Mouse (Mus musculus) lung, postnatal 0 days (tissue): Measurements from ENCODE around the gene Sorbs1. TPM values are rescaled to one million over a fixed set of nuclear protein-coding genes. Genes with fewer than 3 reads are reported as not detected.
A peak's percentile ranks its signal among the peaks of the same experiment; 100 is the strongest.

Experiments
- ATAC-seq: fragments of 200-750 bp; cut with Nextera tagmentation; 2 replicates; pipeline ENCODE4 v1.8.0; 2017; ENCODE audit warnings: moderate library complexity
- DNase-seq: peaks from one replicate; pipeline ENCODE4 v3.0.0-alpha.2; 2016; ENCODE audit warnings: low spot score
- H3K27ac ChIP-seq: fragments of 300-500 bp; sonication (generic); 2 replicates; pipeline ENCODE4 v1.5.1; 2014; ENCODE audit warnings: antibody characterized with exemption, mild to moderate bottlenecking, low read length, mixed read lengths
- H3K27me3 ChIP-seq: fragments of 300-500 bp; sonication (generic); replicated peaks from 2 replicates; pipeline ENCODE4 v1.6.1; 2014; ENCODE audit warnings: low read length, mixed read lengths; ENCODE audit not compliant: insufficient read depth
- H3K36me3 ChIP-seq: fragments of 300-500 bp; sonication (generic); 2 replicates; pipeline ENCODE4 v1.6.1; 2014; ENCODE audit warnings: low read length, mixed read lengths; ENCODE audit not compliant: insufficient read depth
- H3K4me1 ChIP-seq: fragments of 300-500 bp; sonication (generic); 2 replicates; pipeline ENCODE4 v1.6.1; 2014; ENCODE audit warnings: antibody characterized with exemption, low read depth, low read length, mixed read lengths; ENCODE audit not compliant: insufficient read depth
- H3K4me2 ChIP-seq: fragments of 300-500 bp; sonication (generic); replicated peaks from 2 replicates; pipeline ENCODE4 v1.6.1; 2014; ENCODE audit warnings: low read depth, mild to moderate bottlenecking, low read length, moderate library complexity, mixed read lengths
- H3K4me3 ChIP-seq: fragments of 300-500 bp; sonication (generic); 2 replicates; pipeline ENCODE4 v1.5.1; 2014; ENCODE audit warnings: low read depth, low read length
- H3K9ac ChIP-seq: fragments of 300-500 bp; sonication (generic); replicated peaks from 2 replicates; pipeline ENCODE4 v1.6.1; 2014; ENCODE audit warnings: low read depth, mild to moderate bottlenecking
- H3K9me3 ChIP-seq: fragments of 300-500 bp; sonication (generic); 2 replicates; pipeline ENCODE4 v1.6.1; 2016; ENCODE audit warnings: low read length, mixed read lengths
- CTCF ChIP-seq: IDR thresholded peaks from 2 replicates; pipeline ENCODE4 v1.5.1; 2016; ENCODE audit warnings: antibody characterized with exemption, mild to moderate bottlenecking
- EP300 ChIP-seq: IDR thresholded peaks from 2 replicates; pipeline ENCODE4 v1.6.1; 2016; ENCODE audit warnings: antibody characterized with exemption, mild to moderate bottlenecking, control low read depth
- WGBS: fragments of 180-500 bp; shearing (Covaris S2); extraction: QIAGEN DNeasy Blood & Tissue Kit; methylation state at CpG from one replicate; pipeline ENCODE4 v1.1.7; 2014; 5-methylcytosine and 5-hydroxymethylcytosine counted together
- polyA plus RNA-seq: library from polyadenylated mRNA; unstranded; fragments of >200 nt; fragmentation: Nextera tagmentation; extraction: Ambion mirVana; gene quantifications from 2 replicates; pipeline ENCODE4 v1.2.1, GENCODE M21; 2015

The Sorbs1 gene
- polyA plus RNA-seq, 1 experiment from 2014 or later: 36.4 TPM

- H3K36me3 ChIP-seq: no peaks in the 10 kb centered on the region
- peaks cover 4% of the 10 kb centered on the region; the same call in 1 of the 2 replicates for H3K4me1 ChIP-seq
- H3K9ac ChIP-seq: no peak overlapping the region
- ATAC-seq: no peak
- no peak for DNase-seq
- no peak overlapping the region for H3K4me2 ChIP-seq
- H3K4me3 ChIP-seq: no peak overlapping the region
- no peaks in the 10 kb centered on the region for H3K27me3 ChIP-seq
- no peak for TF ChIP-seq EP300
- TF ChIP-seq CTCF: no peak
- WGBS: 65% methylated on average over 9 of the region's 9 CpGs
- no peak overlapping the region for H3K27ac ChIP-seq
- no peaks in the 10 kb centered on the region for H3K9me3 ChIP-seq
Measured at GRCm38 (mm10) chr19:40410109-40410508, 103.5 kb downstream of the Sorbs1 start.

GRCm38 (mm10) chr19:40409500-40410035, 104.0 kb downstream of the Sorbs1 start:
- Histone ChIP-seq H3K9ac (no peak overlapping the region), H3K27ac (no peak overlapping the region), H3K9me3 (no peaks in the 10 kb centered on the region), H3K4me3 (no peak overlapping the region), H3K4me1 (peaks cover 4% of the 10 kb centered on the region; the same call in 1 of the 2 replicates), H3K36me3 (no peaks in the 10 kb centered on the region), H3K4me2 (no peak overlapping the region), H3K27me3 (no peaks in the 10 kb centered on the region)
- DNase-seq: no peak
- ATAC-seq: no peak
- no peak for TF ChIP-seq CTCF
- no peak for TF ChIP-seq EP300
- WGBS: 74% methylated on average over 11 of the region's 11 CpGs

GRCm38 (mm10) chr19:40407186-40407585, 106.4 kb downstream of the Sorbs1 start:
- H3K36me3 ChIP-seq: no peaks in the 10 kb centered on the region
- no peak overlapping the region for H3K9ac ChIP-seq
- H3K27me3 ChIP-seq: no peaks in the 10 kb centered on the region
- peaks cover 8% of the 10 kb centered on the region; the same call in 1 of the 2 replicates for H3K4me1 ChIP-seq
- no peak overlapping the region for H3K27ac ChIP-seq
- 78% methylated on average over 2 of the region's 2 CpGs for WGBS
- no peak overlapping the region for H3K4me2 ChIP-seq
- TF ChIP-seq CTCF (no peak), EP300 (no peak)
- DNase-seq: no peak
- no peak for ATAC-seq
- H3K9me3 ChIP-seq: no peaks in the 10 kb centered on the region
- H3K4me3 ChIP-seq: no peak overlapping the region

- DNase-seq: no peak
- ATAC-seq: no peak
- H3K4me1 ChIP-seq: peaks cover 12% of the 10 kb centered on the region; the same call in 1 of the 2 replicates
- no peak overlapping the region for H3K4me3 ChIP-seq
- no peak overlapping the region for H3K9ac ChIP-seq
- TF ChIP-seq EP300 (no peak), CTCF (no peak)
- H3K36me3 ChIP-seq: no peaks in the 10 kb centered on the region
- WGBS: 96% methylated on average over 8 of the region's 8 CpGs
- H3K4me2 ChIP-seq: no peak overlapping the region
- no peaks in the 10 kb centered on the region for H3K9me3 ChIP-seq
- no peaks in the 10 kb centered on the region for H3K27me3 ChIP-seq
- no peak overlapping the region for H3K27ac ChIP-seq
Measured at GRCm38 (mm10) chr19:40406661-40407060, 106.9 kb downstream of the Sorbs1 start.

- Histone ChIP-seq H3K27me3 (no peaks in the 10 kb centered on the region), H3K4me1 (peaks cover 20% of the 10 kb centered on the region; the same call in 1 of the 2 replicates), H3K4me2 (no peak overlapping the region), H3K9ac (no peak overlapping the region), H3K4me3 (no peak overlapping the region), H3K9me3 (no peaks in the 10 kb centered on the region), H3K36me3 (no peaks in the 10 kb centered on the region), H3K27ac (peak overlapping the region; percentile 59; the same call in 1 of the 2 replicates)
- TF ChIP-seq CTCF (no peak), EP300 (peak; percentile 59)
- ATAC-seq: peak; percentile 19; the same call in 1 of the 2 replicates
- DNase-seq: peak; percentile 47
- WGBS: 23% methylated on average over 11 of the region's 11 CpGs
Measured at GRCm38 (mm10) chr19:40405808-40406207, 107.8 kb downstream of the Sorbs1 start.

GRCm38 (mm10) chr19:40404582-40404981, 109.0 kb downstream of the Sorbs1 start:
- DNase-seq: peak; percentile 37
- peaks cover 26% of the 10 kb centered on the region; the same call in 1 of the 2 replicates for H3K4me1 ChIP-seq
- WGBS: 72% methylated on average over 2 of the region's 2 CpGs

More at GRCm38 (mm10) chr19:40404582-40404981, 109.0 kb downstream of the Sorbs1 start:
- Histone ChIP-seq H3K27ac (no peak overlapping the region; the same call in 1 of the 2 replicates), H3K36me3 (no peaks in the 10 kb centered on the region), H3K4me2 (no peak overlapping the region), H3K9me3 (no peaks in the 10 kb centered on the region), H3K9ac (no peak overlapping the region), H3K4me3 (no peak overlapping the region), H3K27me3 (no peaks in the 10 kb centered on the region)
- no peak for TF ChIP-seq EP300
- TF ChIP-seq CTCF: peak; percentile 57
- ATAC-seq: no peak
